Mouse (Mus musculus): ENCODE measurements at regions not wholly inside any gene's neighbourhood (a gene's known extent, or its start where the extent isn't known, plus 50 kb on each side); places are given as distances from the start of the nearest gene placed in this dataset.
"Not testable (repeated sequence)": the region's sequence is repeated elsewhere in the genome, so short reads cannot be mapped to it uniquely, and the experiment has no call there.

GRCm38 (mm10) chr5:67487965-67488409 is 59.9 kb upstream of the Bend4 start:
- no peak for DNase-seq (ENCODE audit: low spot score)

- DNase-seq (ENCODE audit: low spot score) = not testable (repeated sequence)
These were observed 62.6 kb upstream of the Bend4 start for GRCm38 (mm10) chr5:67490709-67491108.

GRCm38 (mm10) chr5:67492893-67493302 is 64.8 kb upstream of the Bend4 start:
- no peak for DNase-seq (ENCODE audit: low spot score)

GRCm38 (mm10) chr5:67496710-67497109 is 68.6 kb upstream of the Bend4 start:
- DNase-seq (ENCODE audit: low spot score) = no peak

GRCm38 (mm10) chr5:67520251-67520650 is 87.4 kb upstream of the Shisa3 start:
- DNase-seq (ENCODE audit: low spot score) = no peak

- no peak for DNase-seq (ENCODE audit: low spot score)
These were observed 86.2 kb upstream of the Shisa3 start for GRCm38 (mm10) chr5:67521423-67521912.

GRCm38 (mm10) chr5:67530149-67530548 is 77.5 kb upstream of the Shisa3 start:
- peak; percentile 34 for DNase-seq (ENCODE audit: low spot score)

- DNase-seq (ENCODE audit: low spot score) = no peak
These were observed 76.7 kb upstream of the Shisa3 start for GRCm38 (mm10) chr5:67530957-67531356.

GRCm38 (mm10) chr5:67532351-67532750 is 75.3 kb upstream of the Shisa3 start:
- DNase-seq (ENCODE audit: low spot score) = peak; percentile 91

- DNase-seq (ENCODE audit: low spot score) = peak; percentile 68
These were observed 74.9 kb upstream of the Shisa3 start for GRCm38 (mm10) chr5:67532756-67533255.

- DNase-seq (ENCODE audit: low spot score) = no peak
These were observed 73.6 kb upstream of the Shisa3 start for GRCm38 (mm10) chr5:67534056-67534455.

GRCm38 (mm10) chr5:67537990-67538389 is 69.7 kb upstream of the Shisa3 start:
- peak; percentile 61 for DNase-seq (ENCODE audit: low spot score)

GRCm38 (mm10) chr5:67539591-67540238 is 68.0 kb upstream of the Shisa3 start:
- peak; percentile 82 for DNase-seq (ENCODE audit: low spot score)

- DNase-seq (ENCODE audit: low spot score) = peak; percentile 47
These were observed 65.8 kb upstream of the Shisa3 start for GRCm38 (mm10) chr5:67541867-67542266.

- DNase-seq (ENCODE audit: low spot score) = no peak
These were observed 63.6 kb upstream of the Shisa3 start for GRCm38 (mm10) chr5:67544028-67544589.

- no peak for DNase-seq (ENCODE audit: low spot score)
These were observed 57.4 kb upstream of the Shisa3 start for GRCm38 (mm10) chr5:67550257-67550656.

- DNase-seq (ENCODE audit: low spot score) = no peak
These were observed 55.9 kb upstream of the Shisa3 start for GRCm38 (mm10) chr5:67551668-67552390.

GRCm38 (mm10) chr5:67552865-67553264 is 54.8 kb upstream of the Shisa3 start:
- no peak for DNase-seq (ENCODE audit: low spot score)
